Mouse (Mus musculus) limb, embryonic 12.5 days (tissue): ENCODE results near the gene Ttll3. TPM values are rescaled to one million over a fixed set of nuclear protein-coding genes. Genes with fewer than 3 reads are reported as not detected.

Source experiments
- ATAC-seq: fragments of 200-750 bp; cut with Nextera tagmentation; 2 replicates; pipeline ENCODE4 v1.8.0; 2017; ENCODE audit warnings: low read depth, moderate TSS enrichment; ENCODE audit not compliant: insufficient number of reproducible peaks, insufficient read depth, low FRiP score, low TSS enrichment
- H3K27ac ChIP-seq: fragments of 300-500 bp; sonication (generic); 2 replicates; pipeline ENCODE4 v1.5.1; 2016; ENCODE audit warnings: mild to moderate bottlenecking, moderate library complexity
- H3K27me3 ChIP-seq: fragments of 300-500 bp; sonication (generic); 2 replicates; pipeline ENCODE4 v1.6.1; 2016; ENCODE audit warnings: mild to moderate bottlenecking, moderate library complexity
- H3K36me3 ChIP-seq: fragments of 300-500 bp; sonication (generic); 2 replicates; pipeline ENCODE4 v1.6.1; 2016; ENCODE audit warnings: mild to moderate bottlenecking, moderate library complexity
- H3K4me1 ChIP-seq: fragments of 300-500 bp; sonication (generic); replicated peaks from 2 replicates; pipeline ENCODE4 v1.6.1; 2016
- H3K4me2 ChIP-seq: fragments of 300-500 bp; sonication (generic); 2 replicates; pipeline ENCODE4 v1.6.1; 2016; ENCODE audit warnings: mild to moderate bottlenecking, moderate library complexity
- H3K4me3 ChIP-seq: fragments of 300-500 bp; sonication (generic); replicated peaks from 2 replicates; pipeline ENCODE4 v1.5.1; 2016; ENCODE audit warnings: mild to moderate bottlenecking
- H3K9ac ChIP-seq: fragments of 300-500 bp; sonication (generic); replicated peaks from 2 replicates; pipeline ENCODE4 v1.6.1; 2016; ENCODE audit warnings: mild to moderate bottlenecking, moderate library complexity
- H3K9me3 ChIP-seq: fragments of 300-500 bp; sonication (generic); 2 replicates; pipeline ENCODE4 v1.6.1; 2016; ENCODE audit warnings: mild to moderate bottlenecking, moderate library complexity
- WGBS: fragments of 180-500 bp; shearing (Covaris S2); methylation state at CpG from one replicate; pipeline ENCODE4 v1.1.7; 2016; 5-methylcytosine and 5-hydroxymethylcytosine counted together
- polyA plus RNA-seq: library from polyadenylated mRNA; unstranded; fragments of >200 nt; fragmentation: Nextera tagmentation; extraction: Ambion mirVana; gene quantifications from 2 replicates; pipeline ENCODE4 v1.2.1, GENCODE M21; 2016

Ttll3 gene
- polyA plus RNA-seq, 1 experiment from 2014 or later: 6.6 TPM

DNA sequence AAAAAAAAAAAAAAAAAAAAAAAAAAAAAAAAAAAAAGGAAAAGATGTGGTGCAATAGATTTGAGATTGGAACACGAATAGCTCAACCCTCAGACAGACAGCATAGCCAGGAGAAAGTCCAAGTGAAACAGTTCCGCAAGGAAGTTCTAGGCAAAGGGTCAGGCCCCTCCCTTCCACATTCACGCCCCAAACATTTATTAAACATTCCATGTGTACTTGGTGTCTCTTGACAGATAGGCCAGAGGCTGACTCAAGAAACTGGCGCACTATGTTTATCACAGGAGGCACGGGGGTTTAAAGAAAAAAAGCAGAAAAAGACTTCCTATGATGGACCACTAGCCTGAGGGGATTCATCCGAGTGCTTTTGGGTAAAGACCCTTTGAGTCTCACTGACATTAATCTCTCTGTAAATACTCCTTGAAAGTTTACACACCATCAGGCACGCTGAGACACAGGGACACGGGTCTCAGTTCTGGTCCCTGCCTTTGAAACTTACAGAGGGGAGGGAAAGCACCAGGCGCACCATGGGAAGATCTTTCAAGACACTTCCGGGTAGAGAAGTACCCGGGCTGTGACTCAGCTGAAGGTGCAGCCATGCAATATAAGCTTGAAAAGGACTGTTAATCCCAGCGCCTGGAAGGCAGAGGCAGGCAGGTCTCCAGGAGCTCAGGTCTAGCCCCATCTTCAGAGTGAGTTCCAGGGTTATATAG, 49.8 kb downstream of the Ttll3 start:
- no peak overlapping the region for H3K9ac ChIP-seq
- no peaks in the 10 kb centered on the region for H3K36me3 ChIP-seq
- 0 out of 2 replicates have a peak, but pooled peaks cover 3% of the 10 kb centered on the region for H3K27me3 ChIP-seq
- H3K4me3 ChIP-seq: no peak overlapping the region
- ATAC-seq: no peak
- H3K9me3 ChIP-seq: no peaks in the 10 kb centered on the region
- 59% methylated on average over 12 of the region's 12 CpGs for WGBS
- H3K27ac ChIP-seq: no peak overlapping the region
- H3K4me2 ChIP-seq: no peak overlapping the region
- H3K4me1 ChIP-seq: peaks cover 12% of the 10 kb centered on the region

- Histone ChIP-seq H3K4me1 (peaks cover 12% of the 10 kb centered on the region), H3K4me2 (no peak overlapping the region), H3K36me3 (peaks cover 8% of the 10 kb centered on the region; the same call in 1 of the 2 replicates), H3K9ac (no peak overlapping the region), H3K9me3 (no peaks in the 10 kb centered on the region), H3K27me3 (no peaks in the 10 kb centered on the region), H3K4me3 (no peak overlapping the region), H3K27ac (no peak overlapping the region)
- no peak for ATAC-seq
- 80% methylated on average over 3 of the region's 3 CpGs for WGBS
Measured at GRCm38 (mm10) chr6:113440686-113441085, 51.6 kb downstream of the Ttll3 start.

- no peak for ATAC-seq
- no peak overlapping the region for H3K27ac ChIP-seq
- H3K4me1 ChIP-seq: peaks cover 12% of the 10 kb centered on the region
- no peaks in the 10 kb centered on the region for H3K27me3 ChIP-seq
- no peaks in the 10 kb centered on the region for H3K9me3 ChIP-seq
- 54% methylated on average over 7 of the region's 7 CpGs for WGBS
- H3K4me2 ChIP-seq: no peak overlapping the region
- H3K36me3 ChIP-seq: peaks cover 11% of the 10 kb centered on the region
- no peak overlapping the region for H3K9ac ChIP-seq
- H3K4me3 ChIP-seq: no peak overlapping the region
Measured at GRCm38 (mm10) chr6:113441147-113441680, 52.2 kb downstream of the Ttll3 start.

- H3K4me3 ChIP-seq: peak overlapping the region; percentile 96
- H3K9me3 ChIP-seq: no peaks in the 10 kb centered on the region
- no peaks in the 10 kb centered on the region for H3K27me3 ChIP-seq
- ATAC-seq: no peak
- peak overlapping the region; percentile 82 for H3K4me2 ChIP-seq
- peaks cover 19% of the 10 kb centered on the region for H3K36me3 ChIP-seq
- peaks cover 12% of the 10 kb centered on the region for H3K4me1 ChIP-seq
- H3K27ac ChIP-seq: 0 out of 2 replicates have a peak overlapping the region, but pooled peaks have one; percentile 54
- 42% methylated on average over 9 of the region's 9 CpGs for WGBS
- H3K9ac ChIP-seq: peak overlapping the region; percentile 94
Measured at GRCm38 (mm10) chr6:113442087-113442441, 53.0 kb downstream of the Ttll3 start.

DNA sequence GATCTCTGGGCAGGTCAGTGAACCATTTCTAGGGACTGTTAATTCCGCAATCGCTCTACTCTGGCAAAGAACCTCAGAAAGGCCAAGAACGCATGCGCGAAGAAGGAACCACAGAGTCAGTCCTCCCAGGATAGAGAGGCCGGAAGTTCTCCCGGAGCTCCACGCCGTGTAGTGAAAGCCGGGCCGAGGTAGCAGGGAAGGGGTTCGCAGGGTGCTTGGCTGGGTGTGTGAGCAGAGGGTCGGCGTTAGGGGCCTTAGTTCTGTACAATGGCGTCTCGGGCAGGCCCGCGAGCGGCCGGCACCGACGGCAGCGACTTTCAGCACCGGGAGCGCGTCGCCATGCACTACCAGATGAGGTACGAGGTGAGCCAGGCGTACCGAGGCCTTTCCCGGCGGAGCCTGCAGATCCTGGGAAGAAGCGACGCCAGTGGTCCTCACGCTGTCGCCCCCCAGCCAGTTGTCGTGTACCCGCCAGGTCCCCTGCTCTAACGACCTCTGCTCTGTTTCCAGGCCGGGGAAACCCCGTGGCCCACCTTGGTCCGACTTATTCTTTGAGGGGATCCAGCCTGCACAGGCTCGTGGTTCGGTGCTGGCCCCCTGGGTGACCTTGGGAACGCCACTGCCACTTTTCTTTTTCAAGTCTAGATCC, 53.5 kb downstream of the Ttll3 start, which contains the start of gene Jagn1:
Jagn1 (plus strand) TSS at position 128 of the 649 bp plus-strand sequence.
- no peaks in the 10 kb centered on the region for H3K9me3 ChIP-seq
- H3K4me2 ChIP-seq: peak within 1 kb of the TSS; percentile 82
- peaks cover 12% of the 10 kb centered on the region for H3K4me1 ChIP-seq
- peak within 1 kb of the TSS; percentile 94 for H3K9ac ChIP-seq
- H3K36me3 ChIP-seq: peaks cover 24% of the 10 kb centered on the region
- peak within 1 kb of the TSS; percentile 69; the same call in 1 of the 2 replicates for H3K27ac ChIP-seq
- no peaks in the 10 kb centered on the region for H3K27me3 ChIP-seq
- ATAC-seq: peak; percentile 82
- WGBS: under 1% methylated on average over 45 of the region's 45 CpGs
- peak within 1 kb of the TSS; percentile 96 for H3K4me3 ChIP-seq

DNA sequence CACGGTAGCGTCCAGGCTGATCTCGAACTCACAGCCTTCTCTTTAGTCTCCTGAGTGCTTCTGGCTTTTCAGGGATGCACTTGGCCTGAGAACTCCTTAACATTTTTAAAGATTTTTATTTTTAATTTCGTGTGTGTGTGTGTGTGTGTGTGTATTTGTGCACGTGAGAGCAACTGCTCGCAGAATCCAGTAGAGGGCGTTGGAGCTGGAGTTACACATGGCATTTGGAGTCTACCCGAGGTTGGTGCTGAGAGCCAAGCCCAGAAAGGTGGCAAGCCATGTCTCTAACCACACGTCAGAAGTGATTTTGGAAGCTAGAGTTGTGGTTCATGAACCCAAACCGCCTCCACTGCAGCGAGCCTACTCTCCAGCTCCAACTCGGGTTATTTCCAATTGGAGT, 54.0 kb downstream of the Ttll3 start:
- Histone ChIP-seq H3K36me3 (peaks cover 29% of the 10 kb centered on the region), H3K27me3 (no peaks in the 10 kb centered on the region), H3K4me2 (peak overlapping the region; percentile 82), H3K27ac (no peak overlapping the region), H3K4me3 (peak overlapping the region; percentile 96), H3K9ac (peak overlapping the region; percentile 94), H3K9me3 (no peaks in the 10 kb centered on the region), H3K4me1 (peaks cover 12% of the 10 kb centered on the region)
- ATAC-seq: no peak
- 47% methylated on average over 12 of the region's 12 CpGs for WGBS

DNA sequence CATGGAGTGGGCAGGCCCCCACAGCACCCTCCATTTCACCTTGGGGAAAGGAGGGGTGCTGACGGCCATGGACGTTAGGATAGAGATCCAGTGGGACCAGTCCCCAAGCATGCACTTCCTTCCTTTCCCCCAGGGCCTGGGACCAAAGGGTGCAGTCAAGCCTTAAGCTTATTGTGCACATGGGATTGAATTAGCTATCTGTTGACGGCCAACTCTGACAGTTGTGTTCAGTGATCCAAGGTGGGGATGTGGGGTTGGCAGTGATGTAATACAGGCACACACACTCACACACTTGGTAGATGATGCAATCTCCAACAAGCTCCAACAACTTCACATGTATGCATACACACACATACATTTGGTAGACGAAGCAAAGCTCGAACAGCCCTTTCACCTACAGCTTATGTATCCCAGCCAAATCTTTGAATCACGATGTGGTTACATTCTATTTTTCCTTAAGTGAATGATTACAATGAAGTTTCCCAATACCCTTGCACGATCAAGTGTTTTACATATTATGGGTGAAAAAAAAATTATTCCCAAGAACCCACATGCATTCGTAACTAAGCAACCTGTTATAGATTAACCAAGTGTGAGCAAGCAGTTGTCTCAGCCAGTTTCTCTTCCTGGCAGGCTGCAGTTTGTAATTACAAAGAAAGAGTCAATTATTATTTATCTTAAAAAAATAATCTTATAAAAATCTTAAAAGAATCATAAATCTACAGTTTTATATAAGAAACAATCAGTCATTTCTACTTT, 55.3 kb downstream of the Ttll3 start:
- no peak overlapping the region for H3K4me2 ChIP-seq
- H3K9ac ChIP-seq: no peak overlapping the region
- no peak for ATAC-seq
- H3K27ac ChIP-seq: no peak overlapping the region
- H3K36me3 ChIP-seq: peaks cover 41% of the 10 kb centered on the region
- WGBS: 90% methylated on average over 8 of the region's 8 CpGs
- H3K9me3 ChIP-seq: no peaks in the 10 kb centered on the region
- H3K4me1 ChIP-seq: peaks cover 12% of the 10 kb centered on the region
- H3K4me3 ChIP-seq: no peak overlapping the region
- H3K27me3 ChIP-seq: no peaks in the 10 kb centered on the region

DNA sequence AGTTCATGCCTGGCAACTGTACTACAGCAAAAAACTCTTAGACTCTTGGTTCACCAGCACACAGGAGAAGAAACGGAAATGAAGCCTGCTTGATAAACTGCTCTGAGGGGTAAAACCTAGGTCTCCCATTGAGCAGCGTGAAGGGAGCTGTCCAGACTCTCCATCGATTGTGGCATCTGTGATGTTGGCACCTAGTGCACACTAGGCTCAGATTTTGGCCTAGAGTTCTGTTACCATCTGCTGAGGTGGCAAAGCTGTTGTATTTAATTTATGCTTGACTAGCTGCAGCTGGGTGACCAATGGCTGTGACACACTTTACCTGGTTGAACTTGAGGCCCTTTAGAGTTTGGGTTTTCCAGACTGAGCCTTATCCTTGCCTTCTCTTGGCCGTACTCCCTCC, 58.6 kb downstream of the Ttll3 start:
- H3K4me1 ChIP-seq: peaks cover 9% of the 10 kb centered on the region
- no peak overlapping the region for H3K4me2 ChIP-seq
- ATAC-seq: no peak
- no peaks in the 10 kb centered on the region for H3K9me3 ChIP-seq
- no peak overlapping the region for H3K4me3 ChIP-seq
- no peak overlapping the region for H3K9ac ChIP-seq
- H3K27me3 ChIP-seq: no peaks in the 10 kb centered on the region
- 97% methylated on average over 4 of the region's 4 CpGs for WGBS
- H3K36me3 ChIP-seq: peaks cover 45% of the 10 kb centered on the region
- H3K27ac ChIP-seq: no peak overlapping the region

DNA sequence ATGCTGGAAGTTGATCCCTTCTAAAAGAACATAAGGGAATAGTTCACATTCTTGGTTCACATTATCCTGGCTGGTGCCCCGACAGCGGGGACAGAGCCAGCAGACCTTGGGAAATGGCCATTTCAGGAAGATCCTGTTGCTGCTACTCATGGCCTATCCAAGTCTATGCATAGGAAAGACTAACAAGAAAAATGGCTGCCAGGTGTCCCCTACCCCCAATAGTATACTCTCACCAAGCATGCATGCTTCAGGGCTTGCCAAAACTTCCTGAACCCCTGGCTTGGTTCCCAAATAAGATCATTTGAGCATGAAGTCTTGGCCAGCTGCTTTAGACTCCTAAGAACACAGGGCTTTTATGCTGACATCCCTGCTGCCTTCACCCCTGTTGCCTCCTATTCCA, 62.8 kb downstream of the Ttll3 start:
- Histone ChIP-seq H3K4me1 (no peaks in the 10 kb centered on the region), H3K4me3 (no peak overlapping the region), H3K9me3 (no peaks in the 10 kb centered on the region), H3K36me3 (peaks cover 28% of the 10 kb centered on the region), H3K27me3 (no peaks in the 10 kb centered on the region), H3K27ac (no peak overlapping the region), H3K4me2 (no peak overlapping the region), H3K9ac (no peak overlapping the region)
- WGBS: 81% methylated on average over 2 of the region's 2 CpGs
- no peak for ATAC-seq

GRCm38 (mm10) chr6:113455007-113455406, 65.9 kb downstream of the Ttll3 start:
- Histone ChIP-seq H3K4me1 (no peaks in the 10 kb centered on the region), H3K9ac (no peak overlapping the region), H3K27me3 (peaks cover 5% of the 10 kb centered on the region; the same call in 1 of the 2 replicates), H3K4me3 (no peak overlapping the region), H3K36me3 (no peaks in the 10 kb centered on the region), H3K4me2 (no peak overlapping the region), H3K27ac (no peak overlapping the region), H3K9me3 (no peaks in the 10 kb centered on the region)
- ATAC-seq: no peak
- WGBS: 64% methylated on average over 5 of the region's 5 CpGs
